Mouse (Mus musculus) limb, embryonic 14.5 days (tissue): ENCODE data around the gene Adcyap1r1. TPM values are rescaled to one million over a fixed set of nuclear protein-coding genes. Genes with fewer than 3 reads are reported as not detected.

Experiments
- ATAC-seq: fragments of 200-750 bp; cut with Nextera tagmentation; 2 replicates; pipeline ENCODE4 v1.8.0; 2017; ENCODE audit warnings: low read depth, moderate number of reproducible peaks, moderate TSS enrichment; ENCODE audit not compliant: low FRiP score
- DNase-seq: peaks from one replicate; pipeline ENCODE4 v3.0.0-alpha.2; 2015; ENCODE audit warnings: low spot score
- H3K27ac ChIP-seq: fragments of 300-500 bp; sonication (generic); replicated peaks from 2 replicates; pipeline ENCODE4 v1.5.1; 2014; ENCODE audit warnings: low read depth, mild to moderate bottlenecking, low read length, moderate library complexity, mixed read lengths
- H3K27me3 ChIP-seq: fragments of 300-500 bp; sonication (generic); 2 replicates; pipeline ENCODE4 v1.6.1; 2014; ENCODE audit warnings: low read length, mixed read lengths; ENCODE audit not compliant: control insufficient read depth, insufficient read depth
- H3K36me3 ChIP-seq: fragments of 300-500 bp; sonication (generic); 2 replicates; pipeline ENCODE4 v1.6.1; 2014; ENCODE audit warnings: mild to moderate bottlenecking, low read length, moderate library complexity, mixed read lengths; ENCODE audit not compliant: control insufficient read depth, insufficient read depth
- H3K4me1 ChIP-seq: fragments of 300-500 bp; sonication (generic); 2 replicates; pipeline ENCODE4 v1.6.1; 2014; ENCODE audit warnings: antibody characterized with exemption, low read length, mixed read lengths; ENCODE audit not compliant: control insufficient read depth, insufficient read depth
- H3K4me2 ChIP-seq: fragments of 300-500 bp; sonication (generic); replicated peaks from 2 replicates; pipeline ENCODE4 v1.6.1; 2014; ENCODE audit warnings: low read depth, mild to moderate bottlenecking, low read length, moderate library complexity; ENCODE audit not compliant: severe bottlenecking
- H3K4me3 ChIP-seq: fragments of 300-500 bp; sonication (generic); replicated peaks from 2 replicates; pipeline ENCODE4 v1.5.1; 2014; ENCODE audit warnings: low read length
- H3K9ac ChIP-seq: fragments of 300-500 bp; sonication (generic); 2 replicates; pipeline ENCODE4 v1.6.1; 2014; ENCODE audit warnings: mild to moderate bottlenecking, low read depth, low read length, moderate library complexity; ENCODE audit not compliant: severe bottlenecking
- H3K9me3 ChIP-seq: fragments of 300-500 bp; sonication (generic); 2 replicates; pipeline ENCODE4 v1.6.1; 2016; ENCODE audit warnings: low read length; ENCODE audit not compliant: control insufficient read depth
- POLR2A ChIP-seq: fragments of 200-500 bp; IDR thresholded peaks from 2 replicates; pipeline ENCODE4 v1.8.0; 2012; ENCODE audit warnings: inconsistent platforms, mild to moderate bottlenecking, moderate library complexity, borderline replicate concordance; ENCODE audit not compliant: insufficient read depth, insufficient read length; ENCODE audit errors: extremely low read depth
- WGBS: fragments of 180-500 bp; shearing (Covaris S2); extraction: QIAGEN DNeasy Blood & Tissue Kit; methylation state at CpG from one replicate; pipeline ENCODE4 v1.1.7; 2014; 5-methylcytosine and 5-hydroxymethylcytosine counted together
- polyA plus RNA-seq, 2 experiments: library from polyadenylated mRNA; depleted of rRNA in 1 of 2; stranded (reverse) in 1 of 2; unstranded in 1 of 2; fragments of >200 nt; fragmentation: Nextera tagmentation in 1 of 2; extraction: Ambion mirVana in 1 of 2; gene quantifications; 2 replicates each; pipeline versions ENCODE4 v1.2.1 to v1.2.3; 2012 to 2014

The Adcyap1r1 gene
- polyA plus RNA-seq, 2 experiments, result 2.2 to 3.0 TPM

DNA sequence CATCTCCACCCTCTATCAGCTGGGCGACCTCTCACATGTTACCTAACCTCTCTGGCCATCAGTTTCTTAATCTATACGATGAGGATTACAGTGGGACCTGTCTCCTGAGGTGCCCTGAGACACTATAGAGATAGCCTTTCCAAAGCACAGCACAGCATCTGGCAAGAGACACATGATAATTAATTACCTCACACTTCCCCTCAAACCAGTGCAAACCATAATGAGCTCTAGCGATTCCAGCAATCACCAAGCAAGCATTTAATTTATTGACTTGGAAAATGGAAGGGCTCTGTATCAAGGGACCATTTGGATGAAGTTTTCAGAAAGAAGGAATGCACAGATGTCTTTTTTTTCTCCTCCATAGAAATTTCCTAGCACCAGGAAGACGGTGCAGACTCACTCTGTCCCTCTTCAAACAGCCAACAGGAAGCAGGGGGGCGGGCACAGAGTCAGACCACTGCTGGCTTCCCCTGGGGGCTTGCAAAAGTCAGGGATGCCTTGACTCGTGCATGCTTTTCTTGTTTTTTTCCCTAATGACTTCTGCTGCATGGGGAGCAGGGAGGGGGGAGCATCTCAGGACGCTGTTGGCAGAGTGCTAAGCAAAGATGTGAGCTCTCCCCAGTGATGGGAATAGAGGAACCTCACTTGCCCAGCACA lies 41.5 kb upstream of the Adcyap1r1 start:
- Histone ChIP-seq H3K9me3 (no peaks in the 10 kb centered on the region), H3K4me3 (no peak overlapping the region), H3K36me3 (no peaks in the 10 kb centered on the region), H3K4me1 (0 out of 2 replicates have a peak, but pooled peaks cover 2% of the 10 kb centered on the region), H3K9ac (no peak overlapping the region), H3K27ac (no peak overlapping the region), H3K4me2 (no peak overlapping the region), H3K27me3 (no peaks in the 10 kb centered on the region)
- WGBS, result 25% methylated on average over 7 of the region's 7 CpGs
- DNase-seq (no peak), ATAC-seq (no peak)
- no peak for TF ChIP-seq POLR2A

DNA sequence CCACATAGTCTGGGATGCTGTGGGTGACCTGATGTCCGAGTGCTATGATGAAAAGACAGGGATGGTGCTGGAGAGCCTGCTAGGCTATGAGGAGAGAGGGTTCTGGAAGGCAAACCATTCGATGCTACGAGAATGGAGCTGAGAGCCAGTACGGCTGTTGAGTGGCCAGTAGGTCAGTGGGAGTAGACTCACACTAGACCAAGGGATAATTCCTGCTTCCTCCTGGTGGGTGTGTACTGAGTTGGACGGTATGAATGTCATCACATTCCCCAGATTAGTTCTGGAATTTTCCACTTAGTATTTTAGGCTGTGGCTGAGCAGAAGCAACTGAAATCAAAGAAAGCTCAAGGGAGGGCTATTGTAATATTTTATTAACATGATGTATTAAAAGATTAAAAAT lies 40.8 kb upstream of the Adcyap1r1 start:
- ATAC-seq (no peak), DNase-seq (no peak)
- Histone ChIP-seq H3K4me3 (no peak overlapping the region), H3K36me3 (no peaks in the 10 kb centered on the region), H3K27me3 (no peaks in the 10 kb centered on the region), H3K9ac (no peak overlapping the region), H3K27ac (no peak overlapping the region), H3K4me2 (no peak overlapping the region), H3K9me3 (no peaks in the 10 kb centered on the region), H3K4me1 (0 out of 2 replicates have a peak, but pooled peaks cover 2% of the 10 kb centered on the region)
- no peak for TF ChIP-seq POLR2A
- WGBS, result 71% methylated on average over 5 of the region's 5 CpGs

DNA sequence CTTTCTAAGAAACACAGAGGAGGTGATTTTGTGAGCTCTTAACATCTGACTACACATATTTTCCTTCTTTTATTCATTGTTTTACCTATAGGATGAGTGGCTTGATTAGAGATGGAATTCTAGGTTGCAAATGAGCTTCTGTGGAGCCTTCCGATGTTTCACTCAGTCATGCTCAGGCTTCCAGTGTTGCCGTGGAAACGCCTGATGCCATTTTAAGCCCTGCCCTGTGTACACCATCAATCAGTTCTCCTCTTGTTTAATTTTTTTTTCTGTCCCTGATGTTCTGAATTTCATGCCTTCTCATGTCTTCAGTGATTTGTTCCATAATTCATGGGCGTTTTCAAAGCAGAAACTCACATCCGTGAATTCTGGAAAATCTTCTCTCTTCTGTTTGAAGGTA lies 35.6 kb upstream of the Adcyap1r1 start:
- H3K9ac ChIP-seq, result no peak overlapping the region

DNA sequence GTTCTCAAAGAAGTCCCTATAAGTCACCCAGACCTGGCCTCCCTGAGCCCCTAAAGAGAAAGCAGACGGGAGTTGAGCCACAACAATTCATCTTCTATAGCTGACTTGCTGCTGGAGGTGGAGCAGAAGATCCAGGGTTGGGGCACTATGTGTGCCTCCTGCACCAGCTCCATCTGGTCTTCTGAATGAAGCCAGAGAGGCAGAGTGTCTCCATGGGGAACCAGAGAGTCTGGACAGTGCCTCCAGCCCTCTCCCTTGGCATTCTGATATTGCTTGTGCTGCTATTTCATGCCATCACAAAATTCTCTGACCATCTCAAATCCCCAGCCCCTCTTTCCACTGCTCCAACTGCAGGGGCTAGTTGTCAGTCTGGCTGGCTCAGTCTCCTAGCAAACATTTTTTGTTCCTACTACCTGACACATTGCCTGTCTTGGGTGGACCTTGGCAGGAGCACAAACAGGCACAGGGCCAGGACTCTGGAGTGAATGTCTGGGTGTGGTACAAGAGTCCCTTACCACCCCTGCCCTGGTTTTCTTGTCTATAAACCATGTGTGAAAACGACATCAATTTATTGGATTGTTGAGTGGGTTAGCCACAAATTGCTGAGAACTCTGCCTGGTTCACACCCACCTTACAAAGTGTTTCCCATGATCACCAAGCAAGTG lies 32.9 kb upstream of the Adcyap1r1 start:
- no peaks in the 10 kb centered on the region for H3K4me1 ChIP-seq
- no peak overlapping the region for H3K4me2 ChIP-seq
- no peak for TF ChIP-seq POLR2A
- H3K4me3 ChIP-seq, result no peak overlapping the region
- ATAC-seq (no peak), DNase-seq (no peak)
- H3K9ac ChIP-seq, result no peak overlapping the region
- H3K9me3 ChIP-seq, result no peaks in the 10 kb centered on the region
- no peaks in the 10 kb centered on the region for H3K27me3 ChIP-seq
- H3K36me3 ChIP-seq, result no peaks in the 10 kb centered on the region
- H3K27ac ChIP-seq, result no peak overlapping the region
- 45% methylated on average over 2 of the region's 2 CpGs for WGBS

More for the DNA sequence above, 35.6 kb upstream of the Adcyap1r1 start:
- Histone ChIP-seq H3K4me1 (no peaks in the 10 kb centered on the region), H3K36me3 (no peaks in the 10 kb centered on the region), H3K27me3 (no peaks in the 10 kb centered on the region), H3K9me3 (no peaks in the 10 kb centered on the region), H3K4me2 (no peak overlapping the region), H3K4me3 (no peak overlapping the region), H3K27ac (no peak overlapping the region)
- 80% methylated on average over 5 of the region's 5 CpGs for WGBS
- no peak for ATAC-seq
- no peak for TF ChIP-seq POLR2A
- DNase-seq, result no peak

DNA sequence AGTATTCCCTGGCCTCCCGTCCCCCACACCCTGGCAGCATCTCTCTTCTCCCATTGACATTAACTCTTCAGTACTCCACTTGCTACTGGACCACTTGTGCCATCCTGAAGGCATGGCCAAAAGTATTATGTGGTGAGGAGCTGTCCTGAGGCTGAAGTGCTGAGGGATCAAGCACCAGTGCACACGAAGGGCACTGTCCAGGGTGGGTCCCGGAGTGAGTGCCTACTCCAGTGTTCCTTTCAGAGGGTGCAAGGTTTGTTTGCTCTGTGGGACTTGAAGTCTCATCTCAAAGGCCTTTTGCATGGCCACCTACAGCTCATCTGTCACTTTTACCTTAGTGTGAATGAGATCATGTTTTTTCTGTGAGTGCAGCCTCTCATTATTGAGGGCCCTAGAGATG lies 31.4 kb upstream of the Adcyap1r1 start:
- Histone ChIP-seq H3K9ac (no peak overlapping the region), H3K4me1 (no peaks in the 10 kb centered on the region), H3K27me3 (no peaks in the 10 kb centered on the region), H3K4me3 (no peak overlapping the region), H3K4me2 (no peak overlapping the region), H3K9me3 (no peaks in the 10 kb centered on the region), H3K27ac (no peak overlapping the region), H3K36me3 (no peaks in the 10 kb centered on the region)
- DNase-seq (no peak), ATAC-seq (no peak)
- no peak for TF ChIP-seq POLR2A
- WGBS, result 63% methylated on average over 3 of the region's 3 CpGs
